Mouse (Mus musculus) spleen, adult 2 months (tissue): Measurements from ENCODE around the gene Rpusd1.

Source experiments
- CTCF ChIP-seq: fragments of 200-500 bp; IDR thresholded peaks from 2 replicates; pipeline ENCODE4 v1.5.1; 2011; ENCODE audit warnings: mild to moderate bottlenecking, inconsistent platforms; ENCODE audit not compliant: insufficient read depth, insufficient read length, insufficient replicate concordance; ENCODE audit errors: extremely low read depth
- POLR2A ChIP-seq: fragments of 200-500 bp; IDR thresholded peaks from 2 replicates; pipeline ENCODE4 v1.6.1; 2011; ENCODE audit warnings: low read depth, low read length, inconsistent platforms

DNA sequence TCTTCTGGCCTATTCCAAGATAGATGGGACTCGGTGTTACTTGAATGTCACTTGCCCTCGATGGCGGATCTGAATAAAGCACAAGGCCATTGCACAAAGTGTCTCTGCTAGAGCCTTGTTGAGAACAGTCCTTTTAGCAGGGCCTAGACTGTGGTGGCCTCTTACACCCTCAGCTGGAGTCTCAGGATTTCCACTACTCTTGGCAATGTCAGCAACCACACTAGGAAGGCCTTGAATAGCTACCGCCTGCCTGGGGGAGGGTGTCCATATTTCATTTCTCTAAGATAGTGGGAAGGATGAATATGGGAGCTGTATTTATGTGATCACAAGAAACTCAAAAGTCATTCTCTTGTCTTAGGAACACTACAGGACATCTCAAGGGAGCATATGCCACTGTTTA, 20.8 kb downstream of the Rpusd1 start:
- TF ChIP-seq CTCF (no peak), POLR2A (no peak)
